Mouse (Mus musculus) lung, postnatal 4 days (tissue): ENCODE data around the gene Dnaaf2.
A peak's percentile ranks its signal among the peaks of the same experiment; 100 is the strongest.

ENCODE experiments used
- DNase-seq, 2 experiments: peaks; one replicate each; pipeline ENCODE4 v3.0.0; 2021

Gene Dnaaf2

GRCm38 (mm10) chr12:69198164-69198535, at the start of gene Dnaaf2:
Dnaaf2 (minus strand) TSS chr12:69198429.
- DNase-seq, result peak; percentile 75 to 81

- peak; percentile 81 to 85 for DNase-seq
These were observed 43.7 kb upstream of the Dnaaf2 start for GRCm38 (mm10) chr12:69241771-69242431.

GRCm38 (mm10) chr12:69241405-69241770, 43.2 kb upstream of the Dnaaf2 start:
- DNase-seq, result no peak

GRCm38 (mm10) chr12:69240876-69241275, 42.6 kb upstream of the Dnaaf2 start, which contains the start of gene Klhdc1:
Klhdc1 (plus strand) TSS chr12:69241176.
- no peak for DNase-seq

GRCm38 (mm10) chr12:69238284-69238683, 40.1 kb upstream of the Dnaaf2 start:
- DNase-seq, result peak; percentile 16 to 26

GRCm38 (mm10) chr12:69235782-69236181, 37.6 kb upstream of the Dnaaf2 start:
- DNase-seq, result no peak

- peak; percentile 26 to 50 for DNase-seq
These were observed 31.0 kb upstream of the Dnaaf2 start for GRCm38 (mm10) chr12:69229251-69229650.

GRCm38 (mm10) chr12:69227776-69228466, 29.7 kb upstream of the Dnaaf2 start, which contains the start of gene Pole2:
Pole2 (minus strand) TSS chr12:69228195.
- peak; percentile 92 to 94 for DNase-seq

GRCm38 (mm10) chr12:69220613-69221277, 22.5 kb upstream of the Dnaaf2 start:
- DNase-seq, result no peak

- DNase-seq, result no peak
These were observed 18.4 kb upstream of the Dnaaf2 start for GRCm38 (mm10) chr12:69216587-69216986.

GRCm38 (mm10) chr12:69215000-69215785, 17.0 kb upstream of the Dnaaf2 start:
- peak; percentile 43 to 50 for DNase-seq

- DNase-seq, result no peak
These were observed 16.2 kb upstream of the Dnaaf2 start for GRCm38 (mm10) chr12:69214393-69214792.

GRCm38 (mm10) chr12:69213186-69213777, 15.1 kb upstream of the Dnaaf2 start:
- no peak for DNase-seq

- no peak for DNase-seq
These were observed 12.8 kb upstream of the Dnaaf2 start for GRCm38 (mm10) chr12:69211057-69211456.

GRCm38 (mm10) chr12:69210056-69210979, 12.1 kb upstream of the Dnaaf2 start:
- DNase-seq, result no peak

- DNase-seq, result no peak
These were observed 10.3 kb upstream of the Dnaaf2 start for GRCm38 (mm10) chr12:69208520-69208919.

- DNase-seq, result no peak
These were observed 9.7 kb upstream of the Dnaaf2 start for GRCm38 (mm10) chr12:69207926-69208325.

GRCm38 (mm10) chr12:69207396-69207795, 9.2 kb upstream of the Dnaaf2 start:
- no peak for DNase-seq

- DNase-seq, result no peak
These were observed 6.0 kb upstream of the Dnaaf2 start, which contains the start of gene Gm49384 for GRCm38 (mm10) chr12:69204052-69204833. Gm49384 (minus strand) TSS chr12:69204267.

- DNase-seq, result no peak
These were observed 756 bp upstream of the Dnaaf2 start for GRCm38 (mm10) chr12:69198985-69199384.
